Mouse (Mus musculus) midbrain, embryonic 12.5 days (tissue): ENCODE measurements at regions not wholly inside any gene's neighbourhood (a gene's known extent, or its start where the extent isn't known, plus 50 kb on each side); places are given as distances from the start of the nearest gene placed in this dataset.

Experiments used
- ATAC-seq: fragments of 200-750 bp; cut with Nextera tagmentation; 2 replicates; pipeline ENCODE4 v1.8.0; 2017; ENCODE audit warnings: low read depth, moderate TSS enrichment, moderate library complexity; ENCODE audit not compliant: low FRiP score
- H3K27ac ChIP-seq: fragments of 300-500 bp; sonication (generic); replicated peaks from 2 replicates; pipeline ENCODE4 v1.5.1; 2016; ENCODE audit warnings: mild to moderate bottlenecking
- H3K27me3 ChIP-seq: fragments of 300-500 bp; sonication (generic); 2 replicates; pipeline ENCODE4 v1.6.1; 2016; ENCODE audit warnings: mild to moderate bottlenecking
- H3K36me3 ChIP-seq: fragments of 300-500 bp; sonication (generic); 2 replicates; pipeline ENCODE4 v1.6.1; 2016
- H3K4me1 ChIP-seq: fragments of 300-500 bp; sonication (generic); 2 replicates; pipeline ENCODE4 v1.6.1; 2016
- H3K4me2 ChIP-seq: fragments of 300-500 bp; sonication (generic); replicated peaks from 2 replicates; pipeline ENCODE4 v1.6.1; 2016; ENCODE audit warnings: mild to moderate bottlenecking, moderate library complexity
- H3K4me3 ChIP-seq: fragments of 300-500 bp; sonication (generic); 2 replicates; pipeline ENCODE4 v1.5.1; 2016; ENCODE audit warnings: mild to moderate bottlenecking
- H3K9ac ChIP-seq: fragments of 300-500 bp; sonication (generic); replicated peaks from 2 replicates; pipeline ENCODE4 v1.6.1; 2016; ENCODE audit warnings: mild to moderate bottlenecking, moderate library complexity
- H3K9me3 ChIP-seq: fragments of 300-500 bp; sonication (generic); 2 replicates; pipeline ENCODE4 v1.6.1; 2016; ENCODE audit warnings: mild to moderate bottlenecking
- WGBS: fragments of 180-500 bp; shearing (Covaris S2); methylation state at CpG from one replicate; pipeline ENCODE4 v1.1.7; 2016; 5-methylcytosine and 5-hydroxymethylcytosine counted together

- no peak overlapping the region for H3K4me3 ChIP-seq
- no peak overlapping the region for H3K4me2 ChIP-seq
- no peak overlapping the region for H3K27ac ChIP-seq
- no peaks in the 10 kb centered on the region for H3K36me3 ChIP-seq
- H3K27me3 ChIP-seq = no peaks in the 10 kb centered on the region
- no peak overlapping the region for H3K9ac ChIP-seq
- 70% methylated on average over 11 of the region's 11 CpGs for WGBS
- H3K9me3 ChIP-seq = no peaks in the 10 kb centered on the region
- ATAC-seq = no peak
- H3K4me1 ChIP-seq = no peaks in the 10 kb centered on the region
These were observed 336.4 kb downstream of the Phf3 start for GRCm38 (mm10) chr1:30536989-30537975.

GRCm38 (mm10) chr1:30517348-30517747 lies 356.4 kb downstream of the Phf3 start:
- no peaks in the 10 kb centered on the region for H3K9me3 ChIP-seq
- no peak overlapping the region for H3K4me2 ChIP-seq
- 83% methylated on average over 3 of the region's 3 CpGs for WGBS
- H3K27ac ChIP-seq = no peak overlapping the region
- H3K27me3 ChIP-seq = no peaks in the 10 kb centered on the region
- ATAC-seq = no peak
- no peaks in the 10 kb centered on the region for H3K36me3 ChIP-seq
- H3K9ac ChIP-seq = no peak overlapping the region
- no peak overlapping the region for H3K4me3 ChIP-seq
- H3K4me1 ChIP-seq = no peaks in the 10 kb centered on the region

GRCm38 (mm10) chr1:30515846-30516245 lies 357.9 kb downstream of the Phf3 start:
- no peaks in the 10 kb centered on the region for H3K9me3 ChIP-seq
- no peak overlapping the region for H3K9ac ChIP-seq
- H3K4me3 ChIP-seq = no peak overlapping the region
- no peak overlapping the region for H3K4me2 ChIP-seq
- H3K27ac ChIP-seq = no peak overlapping the region
- no peaks in the 10 kb centered on the region for H3K27me3 ChIP-seq
- H3K36me3 ChIP-seq = no peaks in the 10 kb centered on the region
- 95% methylated on average over 6 of the region's 6 CpGs for WGBS
- no peaks in the 10 kb centered on the region for H3K4me1 ChIP-seq
- ATAC-seq = no peak

GRCm38 (mm10) chr1:30503224-30503623 lies 370.5 kb downstream of the Phf3 start:
- no peak overlapping the region for H3K9ac ChIP-seq
- no peak overlapping the region for H3K4me2 ChIP-seq
- 29% methylated on average over 1 of the region's 1 CpGs for WGBS
- H3K4me1 ChIP-seq = no peaks in the 10 kb centered on the region
- H3K4me3 ChIP-seq = no peak overlapping the region
- no peaks in the 10 kb centered on the region for H3K9me3 ChIP-seq
- no peak overlapping the region for H3K27ac ChIP-seq
- no peaks in the 10 kb centered on the region for H3K36me3 ChIP-seq
- H3K27me3 ChIP-seq = no peaks in the 10 kb centered on the region
- 0 out of 2 replicates have a peak, but pooled peaks have one; percentile 54 for ATAC-seq

GRCm38 (mm10) chr1:30460295-30460958 lies 413.3 kb downstream of the Phf3 start:
- no peak overlapping the region for H3K4me2 ChIP-seq
- H3K4me1 ChIP-seq = no peaks in the 10 kb centered on the region
- no peaks in the 10 kb centered on the region for H3K36me3 ChIP-seq
- 92% methylated on average over 4 of the region's 4 CpGs for WGBS
- no peak overlapping the region for H3K27ac ChIP-seq
- no peak for ATAC-seq
- no peak overlapping the region for H3K4me3 ChIP-seq
- no peaks in the 10 kb centered on the region for H3K27me3 ChIP-seq
- H3K9ac ChIP-seq = no peak overlapping the region
- H3K9me3 ChIP-seq = no peaks in the 10 kb centered on the region

GRCm38 (mm10) chr1:30437964-30438363 lies 435.8 kb downstream of the Phf3 start:
- H3K27ac ChIP-seq = no peak overlapping the region
- no peaks in the 10 kb centered on the region for H3K4me1 ChIP-seq
- no peak overlapping the region for H3K4me2 ChIP-seq
- H3K27me3 ChIP-seq = no peaks in the 10 kb centered on the region
- 70% methylated on average over 1 of the region's 1 CpGs for WGBS
- no peak for ATAC-seq
- no peak overlapping the region for H3K9ac ChIP-seq
- no peaks in the 10 kb centered on the region for H3K9me3 ChIP-seq
- H3K36me3 ChIP-seq = no peaks in the 10 kb centered on the region
- no peak overlapping the region for H3K4me3 ChIP-seq

- no peak for ATAC-seq
- Histone ChIP-seq H3K4me3 (no peak overlapping the region), H3K9ac (no peak overlapping the region), H3K4me2 (no peak overlapping the region), H3K27ac (no peak overlapping the region), H3K27me3 (no peaks in the 10 kb centered on the region), H3K36me3 (no peaks in the 10 kb centered on the region), H3K4me1 (no peaks in the 10 kb centered on the region; the same call in 1 of the 2 replicates), H3K9me3 (no peaks in the 10 kb centered on the region)
These were observed 457.1 kb downstream of the Phf3 start for GRCm38 (mm10) chr1:30416582-30416981.

GRCm38 (mm10) chr1:30414881-30415439 lies 458.8 kb downstream of the Phf3 start:
- ATAC-seq = no peak
- WGBS = 45% methylated on average over 2 of the region's 2 CpGs
- Histone ChIP-seq H3K27ac (no peak overlapping the region), H3K4me3 (no peak overlapping the region), H3K9ac (no peak overlapping the region), H3K4me1 (no peaks in the 10 kb centered on the region; the same call in 1 of the 2 replicates), H3K9me3 (no peaks in the 10 kb centered on the region), H3K36me3 (no peaks in the 10 kb centered on the region), H3K4me2 (no peak overlapping the region), H3K27me3 (no peaks in the 10 kb centered on the region)
